Mouse (Mus musculus) embryonic facial prominence, embryonic 15.5 days (tissue): ENCODE results near the gene Cyp2d11. TPM values are rescaled to one million over a fixed set of nuclear protein-coding genes. Genes with fewer than 3 reads are reported as not detected.
"Not testable (repeated sequence)": the region's sequence is repeated elsewhere in the genome, so short reads cannot be mapped to it uniquely, and the experiment has no call there.

ENCODE experiments used
- ATAC-seq: fragments of 200-750 bp; cut with Nextera tagmentation; 2 replicates; pipeline ENCODE4 v1.8.0; 2017; ENCODE audit warnings: low read depth, moderate TSS enrichment; ENCODE audit not compliant: insufficient number of reproducible peaks, low FRiP score, low TSS enrichment
- H3K27ac ChIP-seq: fragments of 300-500 bp; sonication (generic); replicated peaks from 2 replicates; pipeline ENCODE4 v1.5.1; 2015; ENCODE audit warnings: mild to moderate bottlenecking, inconsistent platforms
- H3K27me3 ChIP-seq: fragments of 300-500 bp; sonication (generic); 2 replicates; pipeline ENCODE4 v1.6.1; 2015; ENCODE audit warnings: inconsistent platforms
- H3K36me3 ChIP-seq: fragments of 300-500 bp; sonication (generic); 2 replicates; pipeline ENCODE4 v1.6.1; 2015; ENCODE audit warnings: mild to moderate bottlenecking, inconsistent platforms
- H3K4me1 ChIP-seq: fragments of 300-500 bp; sonication (generic); 2 replicates; pipeline ENCODE4 v1.6.1; 2015; ENCODE audit warnings: inconsistent platforms
- H3K4me2 ChIP-seq: fragments of 300-500 bp; sonication (generic); replicated peaks from 2 replicates; pipeline ENCODE4 v1.6.1; 2015; ENCODE audit warnings: mild to moderate bottlenecking, inconsistent platforms
- H3K4me3 ChIP-seq: fragments of 300-500 bp; sonication (generic); replicated peaks from 2 replicates; pipeline ENCODE4 v1.5.1; 2015; ENCODE audit warnings: mild to moderate bottlenecking, inconsistent platforms
- H3K9ac ChIP-seq: fragments of 300-500 bp; sonication (generic); 2 replicates; pipeline ENCODE4 v1.6.1; 2015; ENCODE audit warnings: inconsistent platforms
- H3K9me3 ChIP-seq: fragments of 300-500 bp; sonication (generic); replicated peaks from 2 replicates; pipeline ENCODE4 v1.6.1; 2016; ENCODE audit warnings: inconsistent platforms
- WGBS: fragments of 180-500 bp; shearing (Covaris S2); methylation state at CpG from one replicate; pipeline ENCODE4 v1.1.7; 2015; 5-methylcytosine and 5-hydroxymethylcytosine counted together
- polyA plus RNA-seq: library from polyadenylated mRNA; unstranded; fragments of >200 nt; fragmentation: Nextera tagmentation; extraction: Ambion mirVana; gene quantifications from 2 replicates; pipeline ENCODE4 v1.2.1, GENCODE M21; 2015

The Cyp2d11 gene
- polyA plus RNA-seq, 1 experiment from 2014 or later: not detected

GRCm38 (mm10) chr15:82407536-82407935 lies 13.7 kb upstream of the Cyp2d11 start:
- ATAC-seq: no peak
- Histone ChIP-seq H3K9me3 (no peaks in the 10 kb centered on the region), H3K4me2 (no peak overlapping the region), H3K27me3 (no peaks in the 10 kb centered on the region), H3K36me3 (no peaks in the 10 kb centered on the region), H3K4me3 (no peak overlapping the region), H3K4me1 (no peaks in the 10 kb centered on the region), H3K27ac (no peak overlapping the region), H3K9ac (no peak overlapping the region)
- WGBS: 74% methylated on average over 4 of the region's 4 CpGs

GRCm38 (mm10) chr15:82406981-82407380 lies 13.2 kb upstream of the Cyp2d11 start, which contains the start of gene Cyp2d10:
Gene Cyp2d10, minus strand, starts transcription at chr15:82407195.
- no peak within 1 kb of the TSS for H3K9ac ChIP-seq
- no peak for ATAC-seq
- no peaks in the 10 kb centered on the region for H3K9me3 ChIP-seq
- no peak within 1 kb of the TSS for H3K4me3 ChIP-seq
- 94% methylated on average over 6 of the region's 6 CpGs for WGBS
- H3K27ac ChIP-seq: no peak within 1 kb of the TSS
- H3K4me2 ChIP-seq: no peak within 1 kb of the TSS
- no peaks in the 10 kb centered on the region for H3K27me3 ChIP-seq
- H3K4me1 ChIP-seq: no peaks in the 10 kb centered on the region
- no peaks in the 10 kb centered on the region for H3K36me3 ChIP-seq

- 79% methylated on average over 3 of the region's 3 CpGs for WGBS
- Histone ChIP-seq H3K9ac (no peak overlapping the region), H3K9me3 (no peaks in the 10 kb centered on the region), H3K27ac (no peak overlapping the region), H3K4me3 (no peak overlapping the region), H3K27me3 (no peaks in the 10 kb centered on the region), H3K4me2 (no peak overlapping the region), H3K36me3 (no peaks in the 10 kb centered on the region), H3K4me1 (no peaks in the 10 kb centered on the region)
- ATAC-seq: no peak
Observed at GRCm38 (mm10) chr15:82404163-82404562, 10.3 kb upstream of the Cyp2d11 start.

GRCm38 (mm10) chr15:82403606-82404005 lies 9.8 kb upstream of the Cyp2d11 start:
- no peaks in the 10 kb centered on the region for H3K27me3 ChIP-seq
- H3K4me2 ChIP-seq: no peak overlapping the region
- H3K4me1 ChIP-seq: no peaks in the 10 kb centered on the region
- no peak for ATAC-seq
- no peaks in the 10 kb centered on the region for H3K36me3 ChIP-seq
- H3K4me3 ChIP-seq: no peak overlapping the region
- H3K27ac ChIP-seq: no peak overlapping the region
- H3K9me3 ChIP-seq: no peaks in the 10 kb centered on the region
- H3K9ac ChIP-seq: no peak overlapping the region
- 88% methylated on average over 9 of the region's 9 CpGs for WGBS

GRCm38 (mm10) chr15:82402741-82403140 lies 8.9 kb upstream of the Cyp2d11 start:
- no peaks in the 10 kb centered on the region for H3K27me3 ChIP-seq
- no peaks in the 10 kb centered on the region for H3K9me3 ChIP-seq
- no peaks in the 10 kb centered on the region for H3K36me3 ChIP-seq
- H3K4me2 ChIP-seq: no peak overlapping the region
- H3K4me1 ChIP-seq: no peaks in the 10 kb centered on the region
- ATAC-seq: no peak
- H3K4me3 ChIP-seq: no peak overlapping the region
- WGBS: 85% methylated on average over 6 of the region's 6 CpGs
- H3K9ac ChIP-seq: no peak overlapping the region
- H3K27ac ChIP-seq: no peak overlapping the region

GRCm38 (mm10) chr15:82402106-82402505 lies 8.3 kb upstream of the Cyp2d11 start:
- no peak overlapping the region for H3K4me3 ChIP-seq
- H3K27ac ChIP-seq: no peak overlapping the region
- no peaks in the 10 kb centered on the region for H3K4me1 ChIP-seq
- ATAC-seq: no peak
- no peaks in the 10 kb centered on the region for H3K36me3 ChIP-seq
- no peaks in the 10 kb centered on the region for H3K27me3 ChIP-seq
- H3K9me3 ChIP-seq: no peaks in the 10 kb centered on the region
- no peak overlapping the region for H3K4me2 ChIP-seq
- H3K9ac ChIP-seq: no peak overlapping the region

- Histone ChIP-seq H3K9ac (no peak overlapping the region), H3K4me1 (no peaks in the 10 kb centered on the region), H3K4me2 (no peak overlapping the region), H3K36me3 (no peaks in the 10 kb centered on the region), H3K9me3 (no peaks in the 10 kb centered on the region), H3K27ac (no peak overlapping the region), H3K27me3 (no peaks in the 10 kb centered on the region), H3K4me3 (no peak overlapping the region)
- WGBS: 37% methylated on average over 2 of the region's 2 CpGs
- no peak for ATAC-seq
Observed at GRCm38 (mm10) chr15:82401516-82401915, 7.7 kb upstream of the Cyp2d11 start.

GRCm38 (mm10) chr15:82395955-82396354 lies 2.1 kb upstream of the Cyp2d11 start:
- H3K27ac ChIP-seq, ATAC-seq, H3K9ac ChIP-seq, H3K9me3 ChIP-seq, H3K4me1 ChIP-seq, H3K4me3 ChIP-seq, H3K4me2 ChIP-seq, H3K27me3 ChIP-seq, H3K36me3 ChIP-seq: not testable (repeated sequence)
- 77% methylated on average over 3 of the region's 3 CpGs for WGBS

- not testable (repeated sequence) for H3K4me2 ChIP-seq, H3K27ac ChIP-seq, H3K9me3 ChIP-seq, H3K36me3 ChIP-seq, H3K9ac ChIP-seq, H3K27me3 ChIP-seq, H3K4me1 ChIP-seq, ATAC-seq, H3K4me3 ChIP-seq
- WGBS: 87% methylated on average over 10 of the region's 10 CpGs
Observed at GRCm38 (mm10) chr15:82389916-82390315, 3.9 kb downstream of the Cyp2d11 start.

- Histone ChIP-seq H3K27me3 (no peaks in the 10 kb centered on the region), H3K4me3 (no peak overlapping the region), H3K27ac (no peak overlapping the region), H3K9ac (no peak overlapping the region), H3K4me2 (no peak overlapping the region), H3K4me1 (0 out of 2 replicates have a peak, but pooled peaks cover 5% of the 10 kb centered on the region), H3K36me3 (no peaks in the 10 kb centered on the region), H3K9me3 (no peaks in the 10 kb centered on the region)
- ATAC-seq: no peak
- WGBS: 93% methylated on average over 2 of the region's 2 CpGs
Observed at GRCm38 (mm10) chr15:82385729-82386128, 8.1 kb downstream of the Cyp2d11 start.

GRCm38 (mm10) chr15:82382441-82382840 lies 11.4 kb downstream of the Cyp2d11 start:
- 85% methylated on average over 2 of the region's 2 CpGs for WGBS
- Histone ChIP-seq H3K9ac (no peak overlapping the region), H3K27ac (no peak overlapping the region), H3K4me1 (peaks cover 21% of the 10 kb centered on the region), H3K9me3 (no peaks in the 10 kb centered on the region), H3K4me3 (no peak overlapping the region), H3K4me2 (no peak overlapping the region), H3K27me3 (no peaks in the 10 kb centered on the region), H3K36me3 (no peaks in the 10 kb centered on the region)
- ATAC-seq: no peak

GRCm38 (mm10) chr15:82380714-82381062 lies 13.1 kb downstream of the Cyp2d11 start:
- no peaks in the 10 kb centered on the region for H3K36me3 ChIP-seq
- no peak for ATAC-seq
- no peaks in the 10 kb centered on the region for H3K9me3 ChIP-seq
- H3K4me3 ChIP-seq: peak overlapping the region; percentile 57
- peak overlapping the region; percentile 80 for H3K4me2 ChIP-seq
- H3K27ac ChIP-seq: no peak overlapping the region
- 33% methylated on average over 7 of the region's 7 CpGs for WGBS
- peaks cover 32% of the 10 kb centered on the region for H3K4me1 ChIP-seq
- H3K27me3 ChIP-seq: no peaks in the 10 kb centered on the region
- H3K9ac ChIP-seq: no peak overlapping the region
